Mouse (Mus musculus) limb, embryonic 14.5 days (tissue): ENCODE measurements at regions not wholly inside any gene's neighbourhood (a gene's known extent, or its start where the extent isn't known, plus 50 kb on each side); places are given as distances from the start of the nearest gene placed in this dataset.

Source experiments
- ATAC-seq: fragments of 200-750 bp; cut with Nextera tagmentation; 2 replicates; pipeline ENCODE4 v1.8.0; 2017; ENCODE audit warnings: low read depth, moderate number of reproducible peaks, moderate TSS enrichment; ENCODE audit not compliant: low FRiP score
- DNase-seq: peaks from one replicate; pipeline ENCODE4 v3.0.0-alpha.2; 2015; ENCODE audit warnings: low spot score
- H3K27ac ChIP-seq: fragments of 300-500 bp; sonication (generic); replicated peaks from 2 replicates; pipeline ENCODE4 v1.5.1; 2014; ENCODE audit warnings: low read depth, mild to moderate bottlenecking, low read length, moderate library complexity, mixed read lengths
- H3K27me3 ChIP-seq: fragments of 300-500 bp; sonication (generic); 2 replicates; pipeline ENCODE4 v1.6.1; 2014; ENCODE audit warnings: low read length, mixed read lengths; ENCODE audit not compliant: control insufficient read depth, insufficient read depth
- H3K36me3 ChIP-seq: fragments of 300-500 bp; sonication (generic); 2 replicates; pipeline ENCODE4 v1.6.1; 2014; ENCODE audit warnings: mild to moderate bottlenecking, low read length, moderate library complexity, mixed read lengths; ENCODE audit not compliant: control insufficient read depth, insufficient read depth
- H3K4me1 ChIP-seq: fragments of 300-500 bp; sonication (generic); 2 replicates; pipeline ENCODE4 v1.6.1; 2014; ENCODE audit warnings: antibody characterized with exemption, low read length, mixed read lengths; ENCODE audit not compliant: control insufficient read depth, insufficient read depth
- H3K4me2 ChIP-seq: fragments of 300-500 bp; sonication (generic); replicated peaks from 2 replicates; pipeline ENCODE4 v1.6.1; 2014; ENCODE audit warnings: low read depth, mild to moderate bottlenecking, low read length, moderate library complexity; ENCODE audit not compliant: severe bottlenecking
- H3K4me3 ChIP-seq: fragments of 300-500 bp; sonication (generic); replicated peaks from 2 replicates; pipeline ENCODE4 v1.5.1; 2014; ENCODE audit warnings: low read length
- H3K9ac ChIP-seq: fragments of 300-500 bp; sonication (generic); 2 replicates; pipeline ENCODE4 v1.6.1; 2014; ENCODE audit warnings: mild to moderate bottlenecking, low read depth, low read length, moderate library complexity; ENCODE audit not compliant: severe bottlenecking
- H3K9me3 ChIP-seq: fragments of 300-500 bp; sonication (generic); 2 replicates; pipeline ENCODE4 v1.6.1; 2016; ENCODE audit warnings: low read length; ENCODE audit not compliant: control insufficient read depth
- POLR2A ChIP-seq: fragments of 200-500 bp; IDR thresholded peaks from 2 replicates; pipeline ENCODE4 v1.8.0; 2012; ENCODE audit warnings: inconsistent platforms, mild to moderate bottlenecking, moderate library complexity, borderline replicate concordance; ENCODE audit not compliant: insufficient read depth, insufficient read length; ENCODE audit errors: extremely low read depth
- WGBS: fragments of 180-500 bp; shearing (Covaris S2); extraction: QIAGEN DNeasy Blood & Tissue Kit; methylation state at CpG from one replicate; pipeline ENCODE4 v1.1.7; 2014; 5-methylcytosine and 5-hydroxymethylcytosine counted together

GRCm38 (mm10) chr1:90458176-90458575, 144.6 kb upstream of the Cops8 start:
- no peaks in the 10 kb centered on the region for H3K27me3 ChIP-seq
- DNase-seq = no peak
- no peak for TF ChIP-seq POLR2A
- H3K4me3 ChIP-seq = no peak overlapping the region
- WGBS = 84% methylated on average over 8 of the region's 8 CpGs
- no peak overlapping the region for H3K4me2 ChIP-seq
- H3K36me3 ChIP-seq = no peaks in the 10 kb centered on the region
- ATAC-seq = no peak
- peaks cover 5% of the 10 kb centered on the region for H3K4me1 ChIP-seq
- H3K27ac ChIP-seq = no peak overlapping the region
- H3K9me3 ChIP-seq = no peaks in the 10 kb centered on the region
- no peak overlapping the region for H3K9ac ChIP-seq

- Histone ChIP-seq H3K4me1 (peaks cover 5% of the 10 kb centered on the region), H3K4me2 (no peak overlapping the region), H3K27me3 (no peaks in the 10 kb centered on the region), H3K4me3 (no peak overlapping the region), H3K9me3 (no peaks in the 10 kb centered on the region), H3K27ac (no peak overlapping the region), H3K9ac (no peak overlapping the region), H3K36me3 (no peaks in the 10 kb centered on the region)
- ATAC-seq (no peak), DNase-seq (no peak)
- 88% methylated on average over 1 of the region's 1 CpGs for WGBS
- no peak for TF ChIP-seq POLR2A
These were observed 141.1 kb upstream of the Cops8 start for GRCm38 (mm10) chr1:90461699-90462098.

GRCm38 (mm10) chr1:90463302-90463701, 139.5 kb upstream of the Cops8 start:
- TF ChIP-seq POLR2A = no peak
- H3K36me3 ChIP-seq = no peaks in the 10 kb centered on the region
- H3K9ac ChIP-seq = no peak overlapping the region
- WGBS = 44% methylated on average over 6 of the region's 6 CpGs
- H3K27me3 ChIP-seq = no peaks in the 10 kb centered on the region
- H3K4me2 ChIP-seq = no peak overlapping the region
- H3K27ac ChIP-seq = no peak overlapping the region
- H3K4me1 ChIP-seq = peaks cover 7% of the 10 kb centered on the region; the same call in 1 of the 2 replicates
- no peak for DNase-seq
- no peak overlapping the region for H3K4me3 ChIP-seq
- ATAC-seq = no peak
- H3K9me3 ChIP-seq = no peaks in the 10 kb centered on the region

GRCm38 (mm10) chr1:90467646-90468045, 135.1 kb upstream of the Cops8 start:
- 74% methylated on average over 9 of the region's 9 CpGs for WGBS
- H3K27ac ChIP-seq = no peak overlapping the region
- ATAC-seq = peak; percentile 21; the same call in 1 of the 2 replicates
- no peaks in the 10 kb centered on the region for H3K27me3 ChIP-seq
- H3K36me3 ChIP-seq = no peaks in the 10 kb centered on the region
- DNase-seq = no peak
- H3K9me3 ChIP-seq = no peaks in the 10 kb centered on the region
- TF ChIP-seq POLR2A = no peak
- no peak overlapping the region for H3K9ac ChIP-seq
- H3K4me2 ChIP-seq = no peak overlapping the region
- peaks cover 14% of the 10 kb centered on the region for H3K4me1 ChIP-seq
- H3K4me3 ChIP-seq = no peak overlapping the region

GRCm38 (mm10) chr1:90470996-90471395, 131.8 kb upstream of the Cops8 start:
- Histone ChIP-seq H3K4me3 (no peak overlapping the region), H3K9me3 (no peaks in the 10 kb centered on the region), H3K4me2 (no peak overlapping the region), H3K4me1 (peaks cover 14% of the 10 kb centered on the region), H3K27ac (no peak overlapping the region), H3K27me3 (no peaks in the 10 kb centered on the region), H3K9ac (no peak overlapping the region), H3K36me3 (no peaks in the 10 kb centered on the region)
- WGBS = 30% methylated on average over 10 of the region's 10 CpGs
- DNase-seq (no peak), ATAC-seq (no peak)
- no peak for TF ChIP-seq POLR2A

- Histone ChIP-seq H3K4me2 (no peak overlapping the region), H3K27me3 (no peaks in the 10 kb centered on the region), H3K36me3 (no peaks in the 10 kb centered on the region), H3K27ac (no peak overlapping the region), H3K9me3 (no peaks in the 10 kb centered on the region), H3K4me3 (no peak overlapping the region), H3K9ac (no peak overlapping the region), H3K4me1 (peaks cover 20% of the 10 kb centered on the region)
- 89% methylated on average over 13 of the region's 13 CpGs for WGBS
- no peak for TF ChIP-seq POLR2A
- no peak for ATAC-seq
- DNase-seq = no peak
These were observed 131.0 kb upstream of the Cops8 start for GRCm38 (mm10) chr1:90471806-90472205.
